Mouse (Mus musculus) retina, postnatal 1 day (tissue): ENCODE measurements at regions not wholly inside any gene's neighbourhood (a gene's known extent, or its start where the extent isn't known, plus 50 kb on each side); places are given as distances from the start of the nearest gene placed in this dataset.
"Not testable (repeated sequence)": the region's sequence is repeated elsewhere in the genome, so short reads cannot be mapped to it uniquely, and the experiment has no call there.

ENCODE experiments used
- DNase-seq: peaks from one replicate; pipeline ENCODE4 v3.0.0-alpha.2; 2012

- no peak for DNase-seq
These were observed 1786.1 kb downstream of the 9330182O14Rik start for GRCm38 (mm10) chr15:41920270-41920669.

- peak; percentile 1 for DNase-seq
These were observed 1802.5 kb downstream of the 9330182O14Rik start for GRCm38 (mm10) chr15:41936697-41937096.

- DNase-seq, result no peak
These were observed 1811.1 kb downstream of the 9330182O14Rik start for GRCm38 (mm10) chr15:41945226-41945625.

- no peak for DNase-seq
These were observed 1813.7 kb downstream of the 9330182O14Rik start for GRCm38 (mm10) chr15:41947888-41948287.

GRCm38 (mm10) chr15:41948347-41949093, 1814.4 kb downstream of the 9330182O14Rik start:
- DNase-seq, result peak; percentile 42

- DNase-seq, result no peak
These were observed 1814.9 kb downstream of the 9330182O14Rik start for GRCm38 (mm10) chr15:41949094-41949461.

- peak; percentile 15 for DNase-seq
These were observed 1817.1 kb downstream of the 9330182O14Rik start for GRCm38 (mm10) chr15:41951276-41951675.

GRCm38 (mm10) chr15:41960597-41960996, 1826.4 kb downstream of the 9330182O14Rik start:
- DNase-seq, result no peak

GRCm38 (mm10) chr15:41970877-41971276, 1836.7 kb downstream of the 9330182O14Rik start:
- DNase-seq, result no peak

GRCm38 (mm10) chr15:41973263-41973662, 1839.1 kb downstream of the 9330182O14Rik start:
- peak; percentile 81 for DNase-seq

GRCm38 (mm10) chr15:41977196-41977595, 1843.0 kb downstream of the 9330182O14Rik start:
- DNase-seq, result no peak

GRCm38 (mm10) chr15:41977649-41978231, 1843.6 kb downstream of the 9330182O14Rik start:
- DNase-seq, result no peak

- no peak for DNase-seq
These were observed 1849.1 kb downstream of the 9330182O14Rik start for GRCm38 (mm10) chr15:41983261-41983660.

- DNase-seq, result no peak
These were observed 1850.1 kb downstream of the 9330182O14Rik start for GRCm38 (mm10) chr15:41984267-41984666.

GRCm38 (mm10) chr15:41986264-41986663, 1852.1 kb downstream of the 9330182O14Rik start:
- DNase-seq, result no peak

- DNase-seq, result no peak
These were observed 1854.9 kb downstream of the 9330182O14Rik start for GRCm38 (mm10) chr15:41989065-41989464.

- no peak for DNase-seq
These were observed 1857.7 kb downstream of the 9330182O14Rik start for GRCm38 (mm10) chr15:41991816-41992215.

GRCm38 (mm10) chr15:42032286-42032685, 1898.1 kb downstream of the 9330182O14Rik start:
- DNase-seq, result not testable (repeated sequence)

- peak; percentile 77 for DNase-seq
These were observed 1913.2 kb downstream of the 9330182O14Rik start for GRCm38 (mm10) chr15:42047088-42047976.

- no peak for DNase-seq
These were observed 1922.6 kb downstream of the 9330182O14Rik start for GRCm38 (mm10) chr15:42056772-42057171.

- DNase-seq, result peak; percentile 78
These were observed 1934.2 kb downstream of the 9330182O14Rik start for GRCm38 (mm10) chr15:42068207-42068831.

- peak; percentile 17 for DNase-seq
These were observed 1934.9 kb downstream of the 9330182O14Rik start for GRCm38 (mm10) chr15:42069072-42069471.

GRCm38 (mm10) chr15:42073486-42073885, 1939.3 kb downstream of the 9330182O14Rik start:
- no peak for DNase-seq
